Mouse (Mus musculus): ENCODE data around the gene Chn2.

DNA sequence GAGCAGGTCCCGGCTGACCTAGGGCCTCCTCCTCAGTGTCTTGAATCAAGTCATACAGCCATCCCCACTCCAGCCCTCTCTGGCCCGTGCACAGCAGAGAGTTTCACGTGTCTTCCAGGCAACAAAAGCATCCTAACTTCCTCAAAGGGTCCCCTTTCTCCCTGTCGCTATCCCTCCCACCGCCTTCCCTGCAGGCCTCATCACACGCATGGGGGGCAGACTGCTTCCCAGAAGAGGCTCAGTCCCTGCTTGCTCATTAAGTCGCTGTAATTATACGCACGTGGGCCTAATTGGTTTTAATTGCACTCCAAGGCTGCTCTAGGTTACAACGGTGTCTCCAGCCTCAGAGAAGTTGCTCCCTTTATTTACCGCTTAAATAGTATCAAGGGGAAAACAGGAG is 216.0 kb downstream of the Chn2 start:
- TF ChIP-seq POLR2A (IDR thresholded peaks at IDR 0.05; ENCODE audit: insufficient read depth, low read length) (no peak), EP300 (IDR thresholded peaks at IDR 0.05; ENCODE audit: insufficient read depth, low read depth, low read length) (no peak)
